Mouse (Mus musculus) G1E (cell line): ENCODE measurements at regions not wholly inside any gene's neighbourhood (a gene's known extent, or its start where the extent isn't known, plus 50 kb on each side); places are given as distances from the start of the nearest gene placed in this dataset.

Experiments
- CTCF ChIP-seq: IDR thresholded peaks from 2 replicates; pipeline ENCODE4 v1.5.1; 2012; ENCODE audit warnings: low read depth, low read length, inconsistent platforms, mixed read lengths
- GATA1 ChIP-seq: IDR thresholded peaks from 2 replicates; pipeline ENCODE4 v1.6.1; 2012; ENCODE audit warnings: borderline replicate concordance, low read length, inconsistent platforms, mixed read lengths
- GATA2 ChIP-seq: IDR thresholded peaks from 2 replicates; pipeline ENCODE4 v1.6.1; 2012; ENCODE audit warnings: low read depth, low read length, inconsistent platforms, borderline replicate concordance
- POLR2AphosphoS5 ChIP-seq: IDR thresholded peaks from 2 replicates; pipeline ENCODE4 v1.6.1; 2012; ENCODE audit warnings: low read depth, low read length, inconsistent platforms; ENCODE audit not compliant: insufficient replicate concordance
- TAL1 ChIP-seq: conservative IDR thresholded peaks from 2 replicates; pipeline ENCODE4 v1.6.1; 2012; ENCODE audit warnings: low read depth, low read length, inconsistent platforms, mixed read lengths

GRCm38 (mm10) chr7:83007540-83007939 is 140.4 kb downstream of the Mex3b start:
- TF ChIP-seq CTCF (no peak), GATA1 (no peak), TAL1 (no peak), POLR2AphosphoS5 (no peak), GATA2 (no peak)
